Mouse (Mus musculus): ENCODE results near the gene Srcap. TPM values are rescaled to one million over a fixed set of nuclear protein-coding genes. Genes with fewer than 3 reads are reported as not detected.

Srcap gene
- total RNA-seq, 4 experiments from 2014 or later: 51.8 to 60.5 (median 55.2) TPM

DNA sequence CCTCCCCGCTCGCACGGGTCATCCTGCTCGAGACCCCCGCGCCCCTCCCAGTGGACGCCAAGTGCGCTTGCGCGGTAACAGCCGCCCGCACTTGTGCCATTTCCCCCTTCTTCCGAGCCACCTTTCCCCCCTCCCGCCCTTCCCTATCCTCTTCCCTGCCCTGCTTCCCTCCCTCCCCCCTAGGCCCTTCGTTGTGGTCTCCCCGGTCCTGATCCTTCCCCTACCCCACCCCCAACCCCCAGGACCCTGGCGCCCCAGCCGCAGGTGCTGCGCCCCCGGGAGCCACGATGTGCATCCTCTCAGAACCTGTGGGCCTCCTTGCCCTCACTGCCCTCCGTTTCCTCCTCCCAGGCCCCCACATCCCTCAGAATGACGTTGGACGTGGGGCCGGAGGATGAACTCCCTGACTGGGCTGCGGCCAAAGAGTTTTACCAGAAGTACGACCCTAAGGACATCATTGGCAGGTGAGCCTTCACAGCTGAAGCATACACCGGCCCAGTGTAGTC, 61.8 kb downstream of the Srcap start:
- DNase-seq (ENCODE audit: low spot score): no peak

- no peak for DNase-seq (ENCODE audit: low spot score)
Observed at GRCm38 (mm10) chr7:127574115-127574514, 62.3 kb downstream of the Srcap start.

GRCm38 (mm10) chr7:127583260-127583659, 71.5 kb downstream of the Srcap start:
- no peak for DNase-seq (ENCODE audit: low spot score)

- DNase-seq (ENCODE audit: low spot score): no peak
Observed at GRCm38 (mm10) chr7:127585031-127585430, 73.2 kb downstream of the Srcap start.

DNA sequence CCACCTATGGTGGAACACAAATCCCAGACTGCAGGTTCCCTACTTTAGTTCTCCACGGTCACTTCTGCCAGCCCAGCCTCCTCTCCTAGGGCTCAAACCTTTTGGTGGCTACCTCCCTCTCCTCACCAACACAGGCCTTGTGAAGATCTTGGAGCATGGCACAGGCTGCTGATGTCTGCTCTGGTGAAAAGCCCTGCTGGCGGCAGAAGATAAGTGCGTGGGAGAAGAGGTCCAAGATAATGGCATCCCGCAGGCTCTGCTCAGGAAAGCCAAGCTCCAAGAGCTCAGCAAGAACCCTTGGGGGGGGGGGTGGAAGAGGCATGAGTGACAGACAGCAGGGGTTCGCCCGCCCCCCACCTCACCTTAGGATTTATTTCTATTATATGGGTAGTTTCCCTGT, 74.4 kb downstream of the Srcap start:
- DNase-seq (ENCODE audit: low spot score): no peak

GRCm38 (mm10) chr7:127587196-127587595, 75.4 kb downstream of the Srcap start:
- no peak for DNase-seq (ENCODE audit: low spot score)

DNA sequence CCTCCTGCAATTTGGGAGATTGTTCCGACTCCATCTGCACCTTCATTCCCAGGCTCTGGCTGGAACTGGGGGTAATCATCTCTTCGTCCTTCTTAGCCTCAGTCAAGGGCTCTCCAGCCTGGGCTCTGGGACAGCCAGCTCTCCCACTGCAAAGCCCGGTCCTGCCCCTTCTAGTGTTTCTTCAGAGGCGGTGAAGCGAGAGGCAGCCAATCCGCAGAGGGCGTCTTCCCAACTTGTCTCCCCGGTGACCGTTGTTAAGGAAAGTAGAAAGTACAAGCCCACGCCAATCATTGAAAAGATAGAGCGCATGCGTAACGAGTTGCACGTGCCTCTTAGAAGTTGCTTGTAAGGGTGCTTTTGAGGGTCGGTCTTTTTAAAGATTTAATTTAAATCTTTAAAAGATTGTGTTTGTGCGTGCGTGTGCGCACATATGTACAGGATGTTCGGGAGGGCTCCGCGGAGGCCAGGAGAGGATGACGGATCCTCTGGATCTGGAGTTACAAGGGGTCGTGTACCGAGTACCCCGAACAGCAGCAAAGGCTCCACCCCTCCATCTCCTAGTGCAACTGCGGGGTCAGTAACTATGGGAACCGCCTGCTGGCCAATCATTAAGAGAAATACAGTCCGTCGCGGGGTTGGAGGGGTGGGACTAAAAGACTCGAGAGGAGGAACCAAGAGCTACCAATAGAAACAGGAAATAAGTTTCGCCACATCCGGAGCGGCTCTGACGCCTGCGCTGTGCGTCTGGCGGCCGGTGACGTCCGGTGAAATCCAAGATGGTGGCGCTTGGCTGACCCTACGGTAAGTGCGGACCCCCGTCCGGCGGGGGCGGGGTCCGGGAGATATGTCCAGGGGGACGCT, 76.5 kb downstream of the Srcap start, which contains the start of the genes Ccdc189 and Rnf40:
Gene Ccdc189, minus strand, starts transcription at position 585 of the 861 bp plus-strand sequence.
Gene Rnf40, plus strand, starts transcription at position 757 of the 861 bp plus-strand sequence.
- DNase-seq (ENCODE audit: low spot score): peak; percentile 96

DNA sequence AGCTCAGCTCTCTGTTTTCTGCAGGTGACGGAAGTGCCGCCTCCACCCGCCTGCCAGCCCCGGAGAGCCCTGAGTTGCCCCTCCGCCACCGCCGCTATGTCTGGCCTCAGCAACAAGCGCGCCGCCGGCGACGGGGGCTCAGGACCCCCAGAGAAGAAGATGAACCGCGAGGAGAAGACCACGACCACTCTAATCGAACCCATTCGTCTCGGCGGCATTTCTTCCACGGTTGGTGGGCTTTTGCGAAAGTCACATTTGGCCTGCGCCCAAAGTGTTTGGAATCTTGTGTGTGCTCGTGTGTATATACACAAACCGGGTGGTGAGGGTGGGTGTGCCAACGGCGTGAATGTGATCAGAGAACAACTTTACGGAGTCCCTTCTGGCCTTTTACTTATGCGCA, 77.1 kb downstream of the Srcap start:
- no peak for DNase-seq (ENCODE audit: low spot score)

DNA sequence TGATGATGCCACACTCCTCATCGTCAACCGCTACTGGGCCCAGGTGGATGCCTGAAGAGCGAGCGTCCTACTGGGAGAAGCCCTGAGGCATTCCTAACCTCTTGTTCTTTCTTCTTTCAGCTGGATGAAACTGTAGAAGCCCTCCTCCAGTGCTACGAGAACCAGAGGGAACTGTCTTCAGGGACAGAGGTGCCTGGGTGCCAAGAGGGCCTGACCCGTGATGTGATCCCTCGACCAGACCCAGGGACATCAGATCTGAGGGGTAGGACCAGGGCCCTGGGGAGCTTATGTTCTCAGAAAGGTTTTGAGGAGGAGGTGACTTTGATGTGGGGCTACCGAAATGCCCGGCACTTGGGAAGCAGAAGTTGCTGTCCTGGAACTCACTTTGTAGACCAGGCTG, 77.9 kb downstream of the Srcap start:
- no peak for DNase-seq (ENCODE audit: low spot score)

DNA sequence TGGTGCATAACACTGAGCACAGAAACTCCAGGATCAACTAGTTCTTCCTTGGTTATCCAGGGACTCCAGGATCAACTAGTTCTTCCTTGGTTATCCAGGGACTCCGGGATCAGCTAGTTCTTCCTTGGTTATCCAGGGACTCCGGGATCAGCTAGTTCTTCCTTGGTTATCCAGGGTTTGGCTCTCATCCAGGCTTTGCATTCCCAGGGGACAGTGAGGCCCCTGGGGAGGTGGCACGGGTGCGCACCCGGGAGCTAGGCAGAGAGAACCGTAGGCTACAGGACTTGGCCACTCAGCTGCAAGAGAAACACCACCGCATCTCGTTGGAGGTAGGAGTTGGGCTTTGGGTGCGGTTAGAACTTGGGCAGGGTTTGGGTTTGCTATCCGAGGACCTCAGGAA, 79.3 kb downstream of the Srcap start:
- no peak for DNase-seq (ENCODE audit: low spot score)

DNA sequence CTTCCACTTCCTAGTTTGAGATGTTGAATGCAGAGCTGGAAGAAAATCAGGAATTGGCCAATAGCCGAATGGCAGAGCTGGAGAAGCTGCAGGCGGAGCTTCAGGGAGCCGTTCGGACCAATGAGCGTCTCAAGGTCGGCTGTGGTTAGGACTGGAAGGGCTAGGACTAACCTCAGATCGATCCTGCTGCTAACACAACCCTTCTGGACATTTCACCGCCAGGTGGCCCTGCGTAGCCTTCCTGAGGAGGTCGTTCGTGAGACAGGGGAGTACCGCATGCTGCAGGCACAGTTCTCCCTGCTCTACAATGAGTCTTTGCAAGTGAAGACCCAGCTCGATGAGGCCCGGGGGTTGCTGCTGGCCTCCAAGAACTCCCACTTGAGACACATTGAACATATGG, 80.8 kb downstream of the Srcap start:
- no peak for DNase-seq (ENCODE audit: low spot score)

DNA sequence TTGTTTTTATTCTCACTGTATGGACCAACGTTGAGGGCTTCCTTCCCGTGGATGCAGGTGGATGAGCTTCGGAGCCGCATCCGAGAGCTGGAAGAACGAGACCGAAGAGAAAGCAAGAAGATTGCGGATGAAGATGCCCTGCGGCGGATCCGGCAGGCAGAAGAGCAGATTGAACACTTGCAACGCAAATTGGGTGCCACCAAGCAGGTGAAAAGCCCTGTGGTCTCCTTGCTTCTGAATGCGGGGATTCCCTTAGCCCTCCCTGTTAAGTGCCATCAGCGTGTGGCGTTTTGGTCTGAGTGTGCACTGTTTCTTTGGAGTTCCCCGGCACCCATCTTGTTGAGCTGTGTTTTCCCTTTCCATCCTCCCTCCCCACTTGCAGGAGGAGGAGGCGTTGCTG, 85.0 kb downstream of the Srcap start:
- DNase-seq (ENCODE audit: low spot score): no peak

GRCm38 (mm10) chr7:127600612-127601011, 88.8 kb downstream of the Srcap start:
- DNase-seq (ENCODE audit: low spot score): no peak

GRCm38 (mm10) chr7:127601735-127602134, 90.0 kb downstream of the Srcap start:
- DNase-seq (ENCODE audit: low spot score): no peak

DNA sequence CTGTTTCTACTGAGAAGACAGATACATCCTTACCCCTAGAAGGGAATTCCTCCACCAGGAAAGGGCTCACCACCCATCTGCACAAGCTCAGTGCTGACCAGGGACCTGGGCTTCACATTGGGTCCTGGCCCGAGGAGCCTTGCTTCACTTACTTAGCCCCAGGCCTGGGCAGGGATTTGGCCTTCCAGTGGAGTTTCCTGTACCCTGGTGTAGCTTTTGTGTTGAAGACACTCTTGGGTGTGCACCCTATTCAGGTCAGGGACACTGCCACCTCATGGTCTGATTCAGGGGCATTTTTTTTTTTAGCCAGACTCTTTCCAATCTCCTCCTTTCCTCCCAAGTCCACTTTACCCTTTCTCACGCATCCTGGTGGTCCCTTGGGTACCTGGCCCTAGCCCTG, 91.1 kb downstream of the Srcap start:
- no peak for DNase-seq (ENCODE audit: low spot score)

GRCm38 (mm10) chr7:127604256-127604655, 92.5 kb downstream of the Srcap start:
- no peak for DNase-seq (ENCODE audit: low spot score)

GRCm38 (mm10) chr7:127607150-127607549, 95.4 kb downstream of the Srcap start:
- DNase-seq (ENCODE audit: low spot score): no peak

Small RNAs within 50 kb of the gene (microRNA-seq; reads per million reads assigned to microRNA genes)
- not detected for gene Gm47278
- not detected for gene Mir7060

Other genes starting within 250 kb of the Srcap start
- 10 to 100 TPM; 24.2 to 31.6 (median 31.0) TPM for gene Sephs2, start 237.9 kb upstream of the Srcap start, total RNA-seq (2022)
- gene Itgal, start 215.7 kb upstream of the Srcap start, total RNA-seq (2022): 1 to 10 TPM; 1.1 to 2.0 (median 1.6) TPM
- gene Zfp768, start 166.4 kb upstream of the Srcap start, total RNA-seq (2022): 10 to 100 TPM; 37.1 to 43.4 (median 41.5) TPM
- 1 to 10 TPM; 3.2 to 4.3 (median 3.7) TPM for gene Zfp747, start 135.9 kb upstream of the Srcap start, total RNA-seq (2022)
- gene 9130019O22Rik, start 124.8 kb upstream of the Srcap start, total RNA-seq (2022): 1 to 10 TPM; 1.8 to 2.5 (median 2.0) TPM
- gene E430018J23Rik, start 118.4 kb upstream of the Srcap start, total RNA-seq (2022): 1 to 10 TPM; 2.9 to 5.1 (median 3.9) TPM
- gene Zfp764, start 105.2 kb upstream of the Srcap start, total RNA-seq (2022): 1 to 10 TPM; 2.3 to 4.4 (median 3.2) TPM
- 1 to 10 TPM; 4.2 to 4.8 (median 4.3) TPM for gene Zfp688, start 89.9 kb upstream of the Srcap start, total RNA-seq (2022)
- 1 to 10 TPM; 1.2 to 2.1 (median 1.4) TPM for gene Zfp689, start 62.8 kb upstream of the Srcap start, total RNA-seq (2022)
- gene Prr14, start 52.4 kb upstream of the Srcap start, total RNA-seq (2022): 10 to 100 TPM; 25.6 to 27.9 (median 27.3) TPM
- gene Fbrs, start 32.8 kb upstream of the Srcap start, total RNA-seq (2022): 10 to 100 TPM; 27.5 to 36.1 (median 30.5) TPM
- gene Gm42715, start 7.6 kb downstream of the Srcap start, total RNA-seq (2022): 10 to 100 TPM in 2 of 4 experiments, 1 to 10 TPM in 2; 8.8 to 10.9 (median 10.2) TPM
- not detected for gene Tmem265, start 49.4 kb downstream of the Srcap start, total RNA-seq (2022)
- 10 to 100 TPM; 12.1 to 20.9 (median 17.3) TPM for gene Phkg2, start 61.4 kb downstream of the Srcap start, total RNA-seq (2022)
- gene Ccdc189, start 76.6 kb downstream of the Srcap start, total RNA-seq (2022): 10 to 100 TPM; 10.1 to 15.2 (median 14.4) TPM
- 10 to 100 TPM; 38.1 to 42.6 (median 40.3) TPM for gene Rnf40, start 76.8 kb downstream of the Srcap start, total RNA-seq (2022)
- gene Zfp629, start 103.8 kb downstream of the Srcap start, total RNA-seq (2022): 10 to 100 TPM; 19.9 to 23.4 (median 20.0) TPM
- 10 to 100 TPM; 37.6 to 44.6 (median 41.4) TPM for gene Bcl7c, start 196.9 kb downstream of the Srcap start, total RNA-seq (2022)
- gene Ctf1, start 200.8 kb downstream of the Srcap start, total RNA-seq (2022): 10 to 100 TPM in 3 of 4 experiments, 1 to 10 TPM in 1; 9.4 to 12.3 (median 10.2) TPM
- gene Ctf2, start 220.2 kb downstream of the Srcap start, total RNA-seq (2022): not detected
- gene Fbxl19, start 232.6 kb downstream of the Srcap start, total RNA-seq (2022): 1 to 10 TPM; 1.9 to 4.9 (median 3.2) TPM

Measured in heart, adult 8-10 months (tissue).